Mouse (Mus musculus) brain, embryonic 14.5 days (tissue): ENCODE results near the gene P2ry1.

Source experiments
- CTCF ChIP-seq: fragments of 200-500 bp; IDR thresholded peaks from 2 replicates; pipeline ENCODE4 v1.5.1; 2012; ENCODE audit warnings: inconsistent platforms, mild to moderate bottlenecking, moderate library complexity, borderline replicate concordance; ENCODE audit not compliant: insufficient read depth, insufficient read length; ENCODE audit errors: extremely low read depth
- POLR2A ChIP-seq: fragments of 200-500 bp; IDR thresholded peaks from 2 replicates; pipeline ENCODE4 v1.6.1; 2012; ENCODE audit warnings: mild to moderate bottlenecking, inconsistent platforms, borderline replicate concordance; ENCODE audit not compliant: poor library complexity, insufficient read depth, insufficient read length, severe bottlenecking; ENCODE audit errors: extremely low read depth

GRCm38 (mm10) chr3:61016733-61017132 is 14.1 kb downstream of the P2ry1 start:
- TF ChIP-seq CTCF (no peak), POLR2A (no peak)
